Mouse (Mus musculus) lung, embryonic 15.5 days (tissue): ENCODE measurements around the gene Cep95. TPM values are rescaled to one million over a fixed set of nuclear protein-coding genes. Genes with fewer than 3 reads are reported as not detected.
A peak's percentile ranks its signal among the peaks of the same experiment; 100 is the strongest.
"Not testable (repeated sequence)": the region's sequence is repeated elsewhere in the genome, so short reads cannot be mapped to it uniquely, and the experiment has no call there.

Experiments used
- ATAC-seq: fragments of 200-750 bp; cut with Nextera tagmentation; 2 replicates; pipeline ENCODE4 v1.8.0; 2017; ENCODE audit warnings: moderate number of reproducible peaks, borderline replicate concordance; ENCODE audit not compliant: low FRiP score, low TSS enrichment; ENCODE audit errors: extremely low read depth
- H3K27ac ChIP-seq: fragments of 300-500 bp; sonication (generic); 2 replicates; pipeline ENCODE4 v1.5.1; 2015; ENCODE audit warnings: moderate library complexity, mild to moderate bottlenecking, inconsistent platforms
- H3K27me3 ChIP-seq: fragments of 300-500 bp; sonication (generic); 2 replicates; pipeline ENCODE4 v1.6.1; 2015; ENCODE audit warnings: inconsistent platforms
- H3K36me3 ChIP-seq: fragments of 300-500 bp; sonication (generic); 2 replicates; pipeline ENCODE4 v1.6.1; 2015; ENCODE audit warnings: inconsistent platforms
- H3K4me1 ChIP-seq: fragments of 300-500 bp; sonication (generic); 2 replicates; pipeline ENCODE4 v1.6.1; 2015; ENCODE audit warnings: inconsistent platforms
- H3K4me2 ChIP-seq: fragments of 300-500 bp; sonication (generic); 2 replicates; pipeline ENCODE4 v1.6.1; 2015; ENCODE audit warnings: inconsistent platforms, mild to moderate bottlenecking, moderate library complexity
- H3K4me3 ChIP-seq: fragments of 300-500 bp; sonication (generic); 2 replicates; pipeline ENCODE4 v1.5.1; 2015; ENCODE audit warnings: mild to moderate bottlenecking, inconsistent platforms
- H3K9ac ChIP-seq: fragments of 300-500 bp; sonication (generic); 2 replicates; pipeline ENCODE4 v1.6.1; 2015; ENCODE audit warnings: inconsistent platforms
- H3K9me3 ChIP-seq: fragments of 300-500 bp; sonication (generic); 2 replicates; pipeline ENCODE4 v1.6.1; 2016; ENCODE audit warnings: inconsistent platforms
- WGBS: fragments of 180-500 bp; shearing (Covaris S2); methylation state at CpG from one replicate; pipeline ENCODE4 v1.1.7; 2015; 5-methylcytosine and 5-hydroxymethylcytosine counted together
- polyA plus RNA-seq: library from polyadenylated mRNA; unstranded; fragments of >200 nt; fragmentation: Nextera tagmentation; extraction: Ambion mirVana; gene quantifications from 2 replicates; pipeline ENCODE4 v1.2.1, GENCODE M21; 2015

The Cep95 gene
- polyA plus RNA-seq, 1 experiment from 2014 or later: 21.7 TPM

- no peak for ATAC-seq
- peak overlapping the region; percentile 87 for H3K9ac ChIP-seq
- H3K4me2 ChIP-seq: peak overlapping the region; percentile 69
- peak overlapping the region; percentile 71 for H3K4me3 ChIP-seq
- H3K36me3 ChIP-seq: peaks cover 36% of the 10 kb centered on the region
- H3K27me3 ChIP-seq: no peaks in the 10 kb centered on the region
- peak overlapping the region; percentile 99 for H3K27ac ChIP-seq
- under 1% methylated on average over 6 of the region's 6 CpGs for WGBS
- no peaks in the 10 kb centered on the region for H3K9me3 ChIP-seq
- H3K4me1 ChIP-seq: peaks cover 22% of the 10 kb centered on the region
Measured at GRCm38 (mm10) chr11:106789649-106790048, 597 bp downstream of the Cep95 start.

DNA sequence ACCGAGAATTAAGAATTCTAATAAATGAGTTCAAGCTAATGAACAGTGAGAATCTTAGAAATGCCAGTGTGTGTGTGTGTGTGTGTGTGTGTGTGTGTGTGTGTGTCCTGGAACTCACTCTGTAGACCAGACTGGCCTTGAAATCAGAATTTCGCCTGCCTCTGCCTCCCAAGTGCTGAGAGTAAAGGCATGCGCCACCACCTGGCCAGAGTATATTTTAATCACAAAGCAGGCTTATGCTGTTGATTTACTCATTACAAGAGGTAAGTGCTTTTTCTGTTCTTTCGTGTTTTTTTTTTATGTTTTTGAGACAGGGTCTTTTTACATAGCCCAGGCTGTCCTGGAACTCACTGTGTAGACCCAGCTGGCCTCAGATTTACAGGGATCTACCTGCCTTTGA lies 4.8 kb downstream of the Cep95 start:
- Histone ChIP-seq H3K27ac (no peak overlapping the region), H3K36me3 (peaks cover 53% of the 10 kb centered on the region), H3K4me2 (no peak overlapping the region), H3K9ac (no peak overlapping the region), H3K4me3 (no peak overlapping the region), H3K27me3 (no peaks in the 10 kb centered on the region), H3K4me1 (peaks cover 6% of the 10 kb centered on the region; the same call in 1 of the 2 replicates), H3K9me3 (no peaks in the 10 kb centered on the region)
- no peak for ATAC-seq
- WGBS: 72% methylated on average over 4 of the region's 4 CpGs

DNA sequence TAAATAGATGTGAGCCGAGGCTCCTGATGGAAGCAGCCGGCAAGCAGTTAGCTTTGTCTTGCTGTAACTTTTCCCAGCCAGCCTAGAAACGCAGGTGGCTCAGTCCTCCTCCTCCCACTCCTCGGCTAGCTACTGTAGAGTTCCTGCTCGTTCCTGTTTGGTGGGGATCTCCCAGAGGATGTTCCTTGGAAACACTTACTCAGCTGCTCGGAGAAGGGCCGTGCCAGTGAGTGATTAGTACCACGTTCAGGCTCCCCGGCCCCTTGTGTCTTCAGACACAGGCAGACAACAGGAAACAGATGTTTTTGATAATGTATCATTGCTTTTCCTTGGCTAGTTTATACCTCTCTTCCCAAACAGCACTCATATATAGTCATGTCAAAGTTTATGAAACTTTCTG lies 6.6 kb downstream of the Cep95 start:
- Histone ChIP-seq H3K9ac (no peak overlapping the region), H3K27me3 (no peaks in the 10 kb centered on the region), H3K4me3 (no peak overlapping the region), H3K36me3 (peaks cover 68% of the 10 kb centered on the region), H3K9me3 (no peaks in the 10 kb centered on the region), H3K27ac (no peak overlapping the region), H3K4me1 (no peaks in the 10 kb centered on the region), H3K4me2 (no peak overlapping the region)
- WGBS: 42% methylated on average over 9 of the region's 9 CpGs
- ATAC-seq: no peak

DNA sequence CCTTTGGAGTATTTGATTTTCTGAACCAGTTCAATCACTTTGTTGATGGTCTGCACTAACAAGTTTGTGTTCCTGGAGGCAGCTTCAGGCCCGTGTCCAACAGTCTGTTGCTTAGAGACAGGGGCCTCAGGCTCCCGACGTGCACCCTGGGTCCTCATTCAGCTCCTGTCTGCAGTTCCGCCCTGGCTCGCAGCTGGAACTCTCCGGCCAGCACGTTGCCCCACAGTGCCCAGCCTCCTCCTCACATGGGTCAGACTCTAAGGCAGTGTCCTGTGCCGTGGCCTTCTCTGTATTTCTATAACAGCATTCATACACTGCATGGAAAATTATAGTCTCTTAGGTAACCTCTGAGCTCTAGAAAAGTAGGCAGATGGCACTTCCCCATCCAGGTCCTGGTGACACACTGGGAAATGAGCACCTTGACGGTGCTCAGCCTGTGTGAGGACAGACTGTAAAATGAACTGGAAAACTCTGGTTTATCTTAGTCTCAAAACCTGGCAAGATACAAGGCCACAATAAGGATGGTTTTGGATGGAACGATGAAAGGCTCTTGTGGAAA lies 13.1 kb downstream of the Cep95 start:
- Histone ChIP-seq H3K27me3 (no peaks in the 10 kb centered on the region), H3K4me1 (no peaks in the 10 kb centered on the region), H3K4me3 (no peak overlapping the region), H3K4me2 (no peak overlapping the region), H3K9ac (no peak overlapping the region), H3K36me3 (peaks cover 81% of the 10 kb centered on the region), H3K27ac (no peak overlapping the region), H3K9me3 (no peaks in the 10 kb centered on the region)
- 87% methylated on average over 10 of the region's 10 CpGs for WGBS
- no peak for ATAC-seq

GRCm38 (mm10) chr11:106807442-106807841 lies 18.4 kb downstream of the Cep95 start:
- WGBS: 64% methylated on average over 1 of the region's 1 CpGs
- H3K4me3 ChIP-seq, H3K9ac ChIP-seq, ATAC-seq, H3K4me2 ChIP-seq, H3K27me3 ChIP-seq, H3K27ac ChIP-seq, H3K9me3 ChIP-seq, H3K4me1 ChIP-seq: not testable (repeated sequence)
- H3K36me3 ChIP-seq: peaks cover 69% of the 10 kb centered on the region

- Histone ChIP-seq H3K4me3 (no peak overlapping the region), H3K9ac (no peak overlapping the region), H3K4me2 (no peak overlapping the region), H3K4me1 (no peaks in the 10 kb centered on the region), H3K36me3 (peaks cover 82% of the 10 kb centered on the region), H3K9me3 (no peaks in the 10 kb centered on the region), H3K27ac (no peak overlapping the region), H3K27me3 (no peaks in the 10 kb centered on the region)
- ATAC-seq: no peak
- 85% methylated on average over 7 of the region's 7 CpGs for WGBS
Measured at GRCm38 (mm10) chr11:106812410-106813136, 23.5 kb downstream of the Cep95 start.

DNA sequence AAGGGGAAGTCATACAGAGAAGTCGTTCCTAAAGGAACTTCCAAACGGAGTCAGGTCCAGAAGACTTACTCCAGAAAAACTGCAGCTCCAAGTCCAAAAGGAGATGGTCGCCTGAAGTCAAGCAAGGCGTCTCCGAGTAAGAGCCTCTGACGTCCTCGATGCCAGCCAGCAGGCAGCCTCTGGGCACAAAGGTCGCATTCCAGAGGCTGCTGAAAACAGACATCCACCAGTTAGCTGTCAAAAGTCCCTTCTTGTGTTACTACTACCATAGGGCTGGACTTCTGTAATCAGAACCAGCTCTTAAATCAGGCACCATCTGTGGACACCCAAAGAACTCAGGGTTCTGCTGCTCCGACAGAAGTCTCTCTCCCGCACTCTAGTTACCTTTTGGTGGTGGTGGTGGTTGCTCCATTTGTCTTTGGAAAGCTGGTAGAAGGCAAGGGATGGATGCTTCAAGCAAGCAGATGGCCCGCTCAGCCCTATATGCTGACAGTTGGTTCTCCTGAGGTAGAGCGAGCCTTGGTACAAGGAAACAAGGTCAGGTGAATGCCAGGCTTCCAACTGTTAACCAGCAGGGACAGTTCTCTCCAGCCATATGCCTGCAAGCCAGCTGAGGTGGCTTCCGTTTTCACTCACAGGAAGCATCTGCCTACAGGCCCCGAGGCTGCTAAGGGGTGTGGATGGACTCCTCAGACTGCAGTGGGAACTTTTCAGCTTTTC lies 25.7 kb downstream of the Cep95 start:
- ATAC-seq: no peak
- Histone ChIP-seq H3K4me2 (no peak overlapping the region), H3K27ac (no peak overlapping the region), H3K36me3 (peaks cover 79% of the 10 kb centered on the region), H3K4me1 (0 out of 2 replicates have a peak, but pooled peaks cover 5% of the 10 kb centered on the region), H3K9ac (no peak overlapping the region), H3K27me3 (no peaks in the 10 kb centered on the region), H3K9me3 (no peaks in the 10 kb centered on the region), H3K4me3 (no peak overlapping the region)
- 69% methylated on average over 14 of the region's 14 CpGs for WGBS

- no peak overlapping the region for H3K9ac ChIP-seq
- no peak for ATAC-seq
- H3K9me3 ChIP-seq: no peaks in the 10 kb centered on the region
- H3K27me3 ChIP-seq: no peaks in the 10 kb centered on the region
- WGBS: 94% methylated on average over 2 of the region's 2 CpGs
- no peak overlapping the region for H3K4me2 ChIP-seq
- H3K4me3 ChIP-seq: no peak overlapping the region
- 0 out of 2 replicates have a peak, but pooled peaks cover 5% of the 10 kb centered on the region for H3K4me1 ChIP-seq
- H3K27ac ChIP-seq: no peak overlapping the region
- H3K36me3 ChIP-seq: peaks cover 77% of the 10 kb centered on the region
Measured at GRCm38 (mm10) chr11:106815331-106815730, 26.3 kb downstream of the Cep95 start.

DNA sequence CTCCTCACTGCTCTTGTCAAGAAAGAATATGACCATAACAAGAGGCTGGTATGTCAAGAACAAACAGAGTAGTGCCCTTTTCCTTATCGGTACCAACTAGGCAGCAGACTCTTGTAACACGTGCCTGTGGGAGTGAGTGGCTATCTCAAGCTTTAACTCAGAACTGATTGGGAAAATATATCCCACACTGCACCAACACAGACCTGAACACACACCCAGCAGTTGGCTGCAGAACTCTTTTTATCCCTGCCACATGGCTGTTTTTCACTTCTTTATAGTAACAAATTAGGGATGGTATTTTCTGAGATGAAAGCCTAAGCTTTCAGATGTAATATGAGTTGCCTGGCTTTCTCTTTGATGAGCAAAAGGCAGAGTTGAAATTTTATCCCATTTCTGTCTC lies 26.7 kb downstream of the Cep95 start:
- peaks cover 5% of the 10 kb centered on the region; the same call in 1 of the 2 replicates for H3K4me1 ChIP-seq
- 66% methylated on average over 2 of the region's 2 CpGs for WGBS
- no peak for ATAC-seq
- H3K27me3 ChIP-seq: no peaks in the 10 kb centered on the region
- no peaks in the 10 kb centered on the region for H3K9me3 ChIP-seq
- H3K9ac ChIP-seq: no peak overlapping the region
- H3K27ac ChIP-seq: no peak overlapping the region
- no peak overlapping the region for H3K4me2 ChIP-seq
- H3K4me3 ChIP-seq: no peak overlapping the region
- peaks cover 77% of the 10 kb centered on the region for H3K36me3 ChIP-seq

DNA sequence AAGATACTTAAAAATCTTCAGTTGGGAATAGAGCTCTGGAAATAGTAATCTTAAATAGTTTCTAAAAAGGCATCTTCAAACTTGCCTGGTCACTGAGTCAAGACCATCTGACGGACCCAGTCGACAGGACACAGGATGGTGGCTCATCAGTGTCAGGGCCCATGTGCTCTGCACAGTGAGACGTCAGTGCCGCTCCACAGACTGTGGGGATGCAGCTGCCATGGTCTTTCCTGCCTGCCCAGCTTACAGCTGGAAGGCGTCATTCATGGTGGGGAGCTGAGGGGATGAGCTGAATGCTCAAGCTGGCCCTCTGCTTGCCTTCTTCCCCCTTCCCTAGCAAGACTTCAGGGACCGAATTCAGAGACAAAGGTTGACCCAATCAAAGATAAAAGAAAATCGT lies 27.3 kb downstream of the Cep95 start:
- H3K9me3 ChIP-seq: no peaks in the 10 kb centered on the region
- H3K36me3 ChIP-seq: peaks cover 78% of the 10 kb centered on the region
- no peak for ATAC-seq

DNA sequence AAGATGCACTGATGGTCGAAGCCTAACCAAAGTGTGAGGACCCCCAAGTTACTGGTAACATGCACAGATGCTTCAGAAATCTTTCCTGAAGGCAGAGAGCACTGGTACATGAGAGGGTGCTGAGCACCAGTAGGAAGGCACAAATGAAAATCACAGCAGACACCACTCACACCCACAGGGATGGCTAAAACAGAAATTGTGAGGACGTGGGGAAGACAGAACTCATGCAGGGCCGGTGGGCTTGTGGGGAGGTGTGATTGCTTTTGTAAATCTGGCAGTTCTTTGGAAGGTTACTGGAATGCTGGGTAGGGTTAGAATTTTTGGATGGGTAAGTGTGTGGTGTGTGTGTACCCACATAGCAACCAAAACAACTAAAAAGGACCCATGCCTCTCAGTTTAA lies 28.1 kb downstream of the Cep95 start:
- peaks cover 13% of the 10 kb centered on the region; the same call in 1 of the 2 replicates for H3K4me1 ChIP-seq
- no peaks in the 10 kb centered on the region for H3K27me3 ChIP-seq
- no peak overlapping the region for H3K9ac ChIP-seq
- no peak overlapping the region for H3K4me2 ChIP-seq
- ATAC-seq: no peak
- no peaks in the 10 kb centered on the region for H3K9me3 ChIP-seq
- 83% methylated on average over 3 of the region's 3 CpGs for WGBS
- H3K4me3 ChIP-seq: no peak overlapping the region
- peaks cover 75% of the 10 kb centered on the region for H3K36me3 ChIP-seq
- H3K27ac ChIP-seq: no peak overlapping the region

More for the DNA sequence above, 27.3 kb downstream of the Cep95 start:
- Histone ChIP-seq H3K27ac (no peak overlapping the region), H3K4me3 (no peak overlapping the region), H3K4me1 (peaks cover 11% of the 10 kb centered on the region; the same call in 1 of the 2 replicates), H3K27me3 (no peaks in the 10 kb centered on the region), H3K9ac (no peak overlapping the region), H3K4me2 (no peak overlapping the region)
- WGBS: 57% methylated on average over 7 of the region's 7 CpGs

DNA sequence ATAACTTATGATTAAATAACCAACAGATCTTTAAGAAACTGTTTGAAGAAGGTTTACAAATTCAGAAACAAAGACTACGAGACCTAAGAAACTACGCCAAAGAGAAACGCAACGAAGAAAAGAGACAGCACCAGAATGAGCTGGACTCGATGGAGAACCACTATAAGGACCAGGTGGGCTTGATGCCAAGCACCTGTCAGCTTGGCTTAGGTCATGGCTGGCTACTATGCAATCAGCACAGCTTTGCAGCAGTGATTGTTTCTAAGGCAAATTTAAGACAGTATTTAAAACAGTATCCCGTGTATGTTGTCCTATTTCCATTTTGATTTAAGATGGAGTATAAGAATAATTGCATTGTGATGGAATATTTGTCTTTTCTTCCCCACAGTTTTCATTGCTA lies 28.8 kb downstream of the Cep95 start:
- H3K27me3 ChIP-seq: no peaks in the 10 kb centered on the region
- no peak overlapping the region for H3K27ac ChIP-seq
- H3K36me3 ChIP-seq: peaks cover 75% of the 10 kb centered on the region
- no peak overlapping the region for H3K9ac ChIP-seq
- WGBS: 81% methylated on average over 6 of the region's 6 CpGs
- H3K4me2 ChIP-seq: no peak overlapping the region
- H3K9me3 ChIP-seq: no peaks in the 10 kb centered on the region
- no peak overlapping the region for H3K4me3 ChIP-seq
- ATAC-seq: no peak
- H3K4me1 ChIP-seq: peaks cover 13% of the 10 kb centered on the region; the same call in 1 of the 2 replicates
